Mouse (Mus musculus) lung, embryonic 16.5 days (tissue): ENCODE data around the gene Ankdd1a. TPM values are rescaled to one million over a fixed set of nuclear protein-coding genes. Genes with fewer than 3 reads are reported as not detected.

Experiments used
- ATAC-seq: fragments of 200-750 bp; cut with Nextera tagmentation; 2 replicates; pipeline ENCODE4 v1.8.0; 2017; ENCODE audit warnings: low read depth, mild to moderate bottlenecking, moderate library complexity
- H3K27ac ChIP-seq: fragments of 300-500 bp; sonication (generic); 2 replicates; pipeline ENCODE4 v1.5.1; 2014; ENCODE audit warnings: mild to moderate bottlenecking, control low read depth, low read length
- H3K27me3 ChIP-seq: fragments of 300-500 bp; sonication (generic); 2 replicates; pipeline ENCODE4 v1.6.1; 2014; ENCODE audit warnings: low read depth, low read length, mixed read lengths; ENCODE audit not compliant: control insufficient read depth, insufficient read depth
- H3K36me3 ChIP-seq: fragments of 300-500 bp; sonication (generic); 2 replicates; pipeline ENCODE4 v1.6.1; 2014; ENCODE audit warnings: low read length; ENCODE audit not compliant: control insufficient read depth, insufficient read depth
- H3K4me1 ChIP-seq: fragments of 300-500 bp; sonication (generic); replicated peaks from 2 replicates; pipeline ENCODE4 v1.6.1; 2014; ENCODE audit warnings: low read length, mixed read lengths; ENCODE audit not compliant: control insufficient read depth, insufficient read depth
- H3K4me2 ChIP-seq: fragments of 300-500 bp; sonication (generic); 2 replicates; pipeline ENCODE4 v1.6.1; 2014; ENCODE audit warnings: low read depth, low read length, control low read depth
- H3K4me3 ChIP-seq: fragments of 300-500 bp; sonication (generic); 2 replicates; pipeline ENCODE4 v1.5.1; 2014; ENCODE audit warnings: mild to moderate bottlenecking, low read length, control low read depth
- H3K9ac ChIP-seq: fragments of 300-500 bp; sonication (generic); 2 replicates; pipeline ENCODE4 v1.6.1; 2014; ENCODE audit warnings: low read length, control low read depth
- H3K9me3 ChIP-seq: fragments of 300-500 bp; sonication (generic); 2 replicates; pipeline ENCODE4 v1.6.1; 2016; ENCODE audit warnings: low read length; ENCODE audit not compliant: control insufficient read depth
- WGBS: fragments of 180-500 bp; shearing (Covaris S2); extraction: QIAGEN DNeasy Blood & Tissue Kit; methylation state at CpG from one replicate; pipeline ENCODE4 v1.1.7; 2014; 5-methylcytosine and 5-hydroxymethylcytosine counted together
- polyA plus RNA-seq: library from polyadenylated mRNA; unstranded; fragments of >200 nt; fragmentation: Nextera tagmentation; extraction: Ambion mirVana; gene quantifications from 2 replicates; pipeline ENCODE4 v1.2.1, GENCODE M21; 2015

Gene Ankdd1a
- polyA plus RNA-seq, 1 experiment from 2014 or later: not detected

- H3K4me3 ChIP-seq: no peak overlapping the region
- no peaks in the 10 kb centered on the region for H3K27me3 ChIP-seq
- H3K9ac ChIP-seq: no peak overlapping the region
- H3K4me1 ChIP-seq: no peaks in the 10 kb centered on the region
- H3K4me2 ChIP-seq: no peak overlapping the region
- 73% methylated on average over 2 of the region's 2 CpGs for WGBS
- peaks cover 7% of the 10 kb centered on the region; the same call in 1 of the 2 replicates for H3K36me3 ChIP-seq
- H3K9me3 ChIP-seq: no peaks in the 10 kb centered on the region
- ATAC-seq: no peak
- no peak overlapping the region for H3K27ac ChIP-seq
These were observed 27.6 kb downstream of the Ankdd1a start for GRCm38 (mm10) chr9:65492351-65492750.

- no peaks in the 10 kb centered on the region for H3K9me3 ChIP-seq
- no peak for ATAC-seq
- H3K4me3 ChIP-seq: no peak overlapping the region
- no peak overlapping the region for H3K27ac ChIP-seq
- H3K4me1 ChIP-seq: no peaks in the 10 kb centered on the region
- H3K36me3 ChIP-seq: peaks cover 9% of the 10 kb centered on the region; the same call in 1 of the 2 replicates
- H3K4me2 ChIP-seq: no peak overlapping the region
- no peak overlapping the region for H3K9ac ChIP-seq
- WGBS: 81% methylated on average over 3 of the region's 3 CpGs
- no peaks in the 10 kb centered on the region for H3K27me3 ChIP-seq
These were observed 28.5 kb downstream of the Ankdd1a start for GRCm38 (mm10) chr9:65491476-65491875.

GRCm38 (mm10) chr9:65480071-65480470 is 39.9 kb downstream of the Ankdd1a start:
- H3K36me3 ChIP-seq: peaks cover 37% of the 10 kb centered on the region

GRCm38 (mm10) chr9:65479158-65479557 is 40.8 kb downstream of the Ankdd1a start:
- H3K27me3 ChIP-seq: no peaks in the 10 kb centered on the region
- no peak overlapping the region for H3K4me2 ChIP-seq
- H3K9ac ChIP-seq: no peak overlapping the region
- H3K36me3 ChIP-seq: peaks cover 29% of the 10 kb centered on the region
- no peaks in the 10 kb centered on the region for H3K9me3 ChIP-seq
- no peaks in the 10 kb centered on the region for H3K4me1 ChIP-seq
- no peak for ATAC-seq
- H3K4me3 ChIP-seq: no peak overlapping the region
- 79% methylated on average over 8 of the region's 8 CpGs for WGBS
- no peak overlapping the region for H3K27ac ChIP-seq

More at GRCm38 (mm10) chr9:65480071-65480470, 39.9 kb downstream of the Ankdd1a start:
- H3K27ac ChIP-seq: no peak overlapping the region
- ATAC-seq: no peak
- H3K9me3 ChIP-seq: no peaks in the 10 kb centered on the region
- no peak overlapping the region for H3K4me2 ChIP-seq
- no peaks in the 10 kb centered on the region for H3K4me1 ChIP-seq
- no peaks in the 10 kb centered on the region for H3K27me3 ChIP-seq
- H3K4me3 ChIP-seq: no peak overlapping the region
- H3K9ac ChIP-seq: no peak overlapping the region
- WGBS: 83% methylated on average over 5 of the region's 5 CpGs

GRCm38 (mm10) chr9:65472769-65473168 is 47.2 kb downstream of the Ankdd1a start:
- Histone ChIP-seq H3K4me1 (no peaks in the 10 kb centered on the region), H3K4me3 (no peak overlapping the region), H3K27me3 (no peaks in the 10 kb centered on the region), H3K9me3 (no peaks in the 10 kb centered on the region), H3K27ac (no peak overlapping the region), H3K9ac (no peak overlapping the region), H3K36me3 (peaks cover 4% of the 10 kb centered on the region; the same call in 1 of the 2 replicates), H3K4me2 (no peak overlapping the region)
- no peak for ATAC-seq
- WGBS: 87% methylated on average over 4 of the region's 4 CpGs

- H3K27ac ChIP-seq: no peak overlapping the region
- H3K4me2 ChIP-seq: no peak overlapping the region
- H3K9ac ChIP-seq: no peak overlapping the region
- H3K27me3 ChIP-seq: no peaks in the 10 kb centered on the region
- H3K9me3 ChIP-seq: no peaks in the 10 kb centered on the region
- peaks cover 11% of the 10 kb centered on the region for H3K36me3 ChIP-seq
- no peak overlapping the region for H3K4me3 ChIP-seq
- WGBS: 37% methylated on average over 11 of the region's 11 CpGs
- no peak for ATAC-seq
- H3K4me1 ChIP-seq: peaks cover 3% of the 10 kb centered on the region
These were observed 52.3 kb downstream of the Ankdd1a start for GRCm38 (mm10) chr9:65467686-65468085.

GRCm38 (mm10) chr9:65465241-65465640 is 54.8 kb downstream of the Ankdd1a start:
- Histone ChIP-seq H3K27ac (no peak overlapping the region), H3K36me3 (peaks cover 11% of the 10 kb centered on the region), H3K4me2 (no peak overlapping the region), H3K4me3 (no peak overlapping the region), H3K9ac (no peak overlapping the region), H3K9me3 (no peaks in the 10 kb centered on the region), H3K27me3 (no peaks in the 10 kb centered on the region), H3K4me1 (peaks cover 18% of the 10 kb centered on the region)
- no peak for ATAC-seq
- 91% methylated on average over 2 of the region's 2 CpGs for WGBS

GRCm38 (mm10) chr9:65464161-65464560 is 55.8 kb downstream of the Ankdd1a start:
- no peak overlapping the region for H3K4me3 ChIP-seq
- 90% methylated on average over 6 of the region's 6 CpGs for WGBS

GRCm38 (mm10) chr9:65462544-65462943 is 57.4 kb downstream of the Ankdd1a start:
- H3K4me3 ChIP-seq: peak overlapping the region; percentile 20; the same call in 1 of the 2 replicates
- 49% methylated on average over 5 of the region's 5 CpGs for WGBS

More at GRCm38 (mm10) chr9:65464161-65464560, 55.8 kb downstream of the Ankdd1a start:
- ATAC-seq: no peak
- Histone ChIP-seq H3K36me3 (peaks cover 11% of the 10 kb centered on the region), H3K27me3 (no peaks in the 10 kb centered on the region), H3K27ac (no peak overlapping the region), H3K9me3 (no peaks in the 10 kb centered on the region), H3K4me1 (peaks cover 19% of the 10 kb centered on the region), H3K4me2 (no peak overlapping the region), H3K9ac (no peak overlapping the region)

More at GRCm38 (mm10) chr9:65462544-65462943, 57.4 kb downstream of the Ankdd1a start:
- no peak for ATAC-seq
- Histone ChIP-seq H3K4me2 (peak overlapping the region; percentile 38), H3K9me3 (no peaks in the 10 kb centered on the region), H3K9ac (no peak overlapping the region), H3K27me3 (no peaks in the 10 kb centered on the region), H3K27ac (peak overlapping the region; percentile 60; the same call in 1 of the 2 replicates), H3K4me1 (peaks cover 19% of the 10 kb centered on the region), H3K36me3 (peaks cover 9% of the 10 kb centered on the region)
